Mouse (Mus musculus): ENCODE data around the gene Myd88.

Myd88 gene

GRCm38 (mm10) chr9:119340212-119340580 is 1.0 kb downstream of the Myd88 start:
- DNase-seq (ENCODE audit: low read depth), result no peak

GRCm38 (mm10) chr9:119339558-119340211 is 1.5 kb downstream of the Myd88 start, which contains the start of gene Acaa1a:
Gene Acaa1a, plus strand, starts transcription at chr9:119339676.
- peak; percentile 58 for DNase-seq (ENCODE audit: low read depth)

DNA sequence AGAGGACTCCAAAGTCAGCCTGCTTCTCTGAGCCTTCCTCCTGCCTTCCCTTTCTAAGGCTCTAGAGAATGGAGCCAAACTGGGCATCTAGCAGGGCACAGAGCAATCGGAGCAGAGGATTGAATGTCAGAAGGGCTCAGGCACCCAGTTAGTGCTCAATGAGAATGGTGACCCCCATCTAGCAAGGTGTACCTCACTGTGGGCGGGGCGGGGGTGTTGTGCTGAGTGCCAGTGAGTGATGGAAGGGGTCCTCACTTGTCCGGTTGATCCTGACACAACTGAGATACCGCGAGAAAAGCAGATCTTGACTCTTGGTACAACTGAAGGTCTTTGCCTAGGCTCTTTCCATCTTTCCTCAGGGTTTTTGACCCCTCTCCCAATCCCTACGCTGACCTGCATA is 2.1 kb downstream of the Myd88 start:
- DNase-seq (ENCODE audit: low read depth), result no peak

GRCm38 (mm10) chr9:119338350-119338749 is 2.9 kb downstream of the Myd88 start:
- no peak for DNase-seq (ENCODE audit: low read depth)

GRCm38 (mm10) chr9:119337842-119338241 is 3.4 kb downstream of the Myd88 start:
- DNase-seq (ENCODE audit: low read depth), result no peak

DNA sequence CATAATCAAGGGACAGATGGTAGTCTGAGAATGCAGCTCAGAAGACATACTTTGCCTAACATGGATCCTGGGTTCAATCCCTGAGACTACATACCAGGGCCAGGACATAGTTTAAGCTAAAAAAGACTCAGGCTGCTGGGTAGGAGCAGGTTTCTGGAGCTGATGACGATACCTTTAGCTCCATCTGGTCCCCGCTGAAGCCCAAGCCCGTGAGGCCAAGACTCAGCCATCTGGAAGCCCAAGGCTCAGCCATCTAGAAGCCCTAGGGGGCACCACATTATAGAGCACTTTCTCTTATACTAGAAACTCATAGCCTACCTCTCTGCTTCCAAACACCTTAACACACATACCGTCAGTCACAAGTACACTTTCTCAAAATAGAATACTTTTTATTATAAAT is 5.6 kb downstream of the Myd88 start:
- no peak for DNase-seq (ENCODE audit: low read depth)

DNA sequence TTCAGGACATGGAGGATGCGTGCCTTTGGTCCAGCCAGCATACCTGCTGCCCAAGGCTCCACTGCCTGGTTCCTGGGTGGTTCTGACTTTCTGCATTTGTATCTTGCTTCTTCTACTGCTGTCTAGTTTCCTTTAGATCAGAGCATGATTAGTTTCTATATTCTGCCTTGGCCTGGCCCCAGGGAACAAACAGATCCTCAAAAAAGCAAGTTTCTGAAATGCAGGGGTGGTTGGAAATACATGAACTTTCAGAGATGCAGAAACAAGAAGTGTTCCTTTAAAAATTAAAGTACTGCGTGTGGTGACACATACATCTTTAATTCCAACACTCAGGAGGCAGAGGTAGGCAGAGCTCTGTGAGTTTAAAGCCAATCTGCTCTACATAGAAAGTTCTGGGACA is 6.4 kb downstream of the Myd88 start:
- no peak for DNase-seq (ENCODE audit: low read depth)

DNA sequence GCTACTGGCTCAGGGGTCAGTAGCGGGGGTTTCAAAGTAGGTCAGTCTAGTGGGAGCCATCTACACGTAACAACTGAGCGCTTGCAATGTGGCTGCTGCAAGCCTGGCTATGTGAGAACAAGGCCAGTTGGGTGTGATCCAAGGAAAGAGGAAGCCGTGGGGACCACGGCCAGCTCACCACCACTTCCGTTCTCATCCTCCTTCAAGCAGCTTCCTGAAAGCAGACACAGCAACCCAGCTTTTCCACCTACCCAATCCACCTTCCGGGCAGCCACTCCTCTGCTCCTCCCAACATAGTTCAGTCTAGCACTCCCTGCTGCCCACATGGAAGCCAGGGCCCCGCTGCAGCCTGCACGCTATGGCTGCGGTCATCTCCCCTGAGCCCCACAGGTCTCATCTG is 6.9 kb downstream of the Myd88 start:
- peak; percentile 47 for DNase-seq (ENCODE audit: low read depth)

GRCm38 (mm10) chr9:119330186-119330963 is 10.8 kb downstream of the Myd88 start:
- no peak for DNase-seq (ENCODE audit: low read depth)

DNA sequence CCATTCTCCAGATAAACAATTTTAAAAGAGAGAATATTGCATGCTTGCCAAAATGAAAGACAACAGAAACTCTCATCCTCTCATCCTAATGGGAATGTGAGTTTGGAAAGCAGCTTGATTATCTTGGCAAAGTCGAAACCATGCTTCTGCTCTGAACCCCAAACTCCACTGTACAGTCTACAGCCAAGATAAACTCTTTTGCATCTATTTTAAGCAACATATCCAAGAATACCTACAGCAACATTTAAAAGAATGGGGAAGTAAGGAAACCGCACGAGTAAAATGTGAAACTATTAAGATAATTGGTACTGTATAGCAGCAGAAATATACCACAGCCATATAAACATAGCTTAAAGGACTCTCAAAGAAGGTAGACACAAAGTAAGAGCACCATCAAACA is 12.7 kb downstream of the Myd88 start:
- DNase-seq (ENCODE audit: low read depth), result no peak

GRCm38 (mm10) chr9:119324130-119324529 is 17.1 kb downstream of the Myd88 start:
- no peak for DNase-seq (ENCODE audit: low read depth)

- DNase-seq (ENCODE audit: low read depth), result no peak
These were observed 18.0 kb downstream of the Myd88 start for GRCm38 (mm10) chr9:119323260-119323645.

- peak; percentile 99 for DNase-seq (ENCODE audit: low read depth)
These were observed 18.6 kb downstream of the Myd88 start, which contains the start of gene Oxsr1 for GRCm38 (mm10) chr9:119322289-119323259. Gene Oxsr1, minus strand, starts transcription at chr9:119322427.

DNA sequence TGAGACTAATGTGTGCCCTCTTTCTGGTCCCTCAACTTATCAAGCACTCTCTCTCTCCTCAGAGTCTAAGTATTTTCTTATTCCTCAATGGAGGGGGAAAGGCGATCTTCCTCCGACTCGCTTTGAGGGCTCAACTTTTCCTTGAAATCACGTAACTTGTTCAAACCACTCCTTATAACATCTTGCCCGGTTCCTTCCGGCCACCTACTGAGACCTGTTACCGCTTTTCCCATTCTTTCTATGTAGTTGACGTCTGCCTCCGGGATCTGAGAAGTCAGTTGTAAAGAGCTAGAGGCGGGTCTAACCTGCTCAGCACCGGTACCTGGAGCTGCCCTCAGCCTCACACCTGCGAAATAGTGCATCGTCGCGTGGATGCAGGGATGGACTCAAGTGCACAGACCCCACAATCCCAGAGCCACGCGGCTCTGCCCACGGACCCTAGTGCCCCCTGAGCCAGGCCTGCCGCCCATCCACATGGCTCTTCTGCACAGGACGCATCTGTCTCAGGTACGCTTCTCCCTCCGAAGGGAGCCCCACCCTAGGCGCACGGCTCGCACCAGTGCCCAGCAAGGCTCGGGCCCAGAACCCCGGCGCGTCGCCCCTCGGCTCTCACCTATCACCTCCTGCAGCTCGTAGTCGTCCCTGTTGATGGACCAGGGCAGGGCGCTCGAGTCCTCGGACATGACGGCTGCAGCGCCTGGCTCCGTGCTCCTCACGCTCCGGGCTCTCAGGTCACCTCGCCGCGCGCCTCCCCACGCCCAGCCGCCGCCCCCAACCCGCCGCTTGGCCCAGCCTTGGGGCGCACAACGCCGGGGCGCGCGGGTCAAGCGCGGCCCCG is 19.6 kb downstream of the Myd88 start:
- no peak for DNase-seq (ENCODE audit: low read depth)

DNA sequence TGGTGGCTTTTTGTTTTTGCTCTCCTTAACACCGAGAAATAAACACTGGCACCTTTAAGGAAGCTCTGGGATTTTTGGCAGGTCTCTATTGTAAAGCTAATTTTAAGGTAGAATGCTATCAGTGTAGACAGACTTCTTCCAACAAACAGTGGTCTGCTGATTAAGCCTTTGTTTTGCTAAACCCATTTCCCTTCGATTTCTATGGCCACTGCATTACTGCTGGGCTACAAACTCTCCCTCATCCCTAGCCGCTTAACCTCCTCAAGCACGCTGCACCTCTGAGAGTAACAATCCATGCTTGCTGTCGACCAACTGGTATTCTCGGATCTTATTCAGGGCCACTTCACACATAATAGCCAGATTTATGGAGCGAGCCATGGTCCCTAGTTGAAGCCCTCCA is 20.3 kb downstream of the Myd88 start:
- DNase-seq (ENCODE audit: low read depth), result no peak

DNA sequence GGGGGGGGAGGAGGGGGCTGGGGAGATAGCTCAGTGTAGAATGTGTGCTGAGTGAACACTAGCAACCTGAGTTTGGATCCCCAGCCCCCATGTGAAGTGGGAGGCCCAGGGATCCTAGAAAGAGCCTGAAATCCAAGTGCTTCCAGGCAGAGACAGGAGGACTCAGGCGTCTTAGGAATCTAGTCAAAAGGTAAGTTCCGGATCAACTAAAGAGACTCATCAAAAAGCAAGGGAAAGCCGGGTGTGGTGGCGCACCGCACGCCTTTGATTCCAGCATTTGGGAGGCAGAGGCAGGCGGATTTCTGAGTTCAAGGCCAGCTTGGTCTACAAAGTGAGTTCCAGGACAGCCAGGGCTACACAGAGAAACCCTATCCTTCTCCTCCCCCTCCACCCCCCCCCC is 20.8 kb downstream of the Myd88 start:
- DNase-seq (ENCODE audit: low read depth), result no peak

- no peak for DNase-seq (ENCODE audit: low read depth)
These were observed 22.3 kb downstream of the Myd88 start for GRCm38 (mm10) chr9:119318891-119319290.

DNA sequence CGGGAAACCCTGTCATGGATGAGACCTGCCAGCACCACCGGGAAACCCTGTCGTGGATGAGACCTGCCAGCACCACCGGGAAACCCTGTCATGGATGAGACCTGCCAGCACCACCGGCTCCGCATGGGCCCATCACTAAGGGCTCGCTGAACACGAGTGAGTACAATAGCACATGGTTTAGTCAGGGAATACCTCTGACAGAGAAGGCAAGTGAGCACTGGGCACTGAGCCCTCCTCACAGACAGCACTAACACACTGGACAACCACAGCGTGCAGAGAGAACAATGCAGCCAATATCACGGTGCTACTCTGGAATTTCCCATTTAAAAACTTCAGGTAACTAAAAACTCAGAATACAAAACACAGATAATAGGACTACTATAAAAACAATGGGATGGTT is 28.1 kb downstream of the Myd88 start:
- DNase-seq (ENCODE audit: low read depth), result no peak

- DNase-seq (ENCODE audit: low read depth), result no peak
These were observed 32.1 kb downstream of the Myd88 start for GRCm38 (mm10) chr9:119309067-119309466.

DNA sequence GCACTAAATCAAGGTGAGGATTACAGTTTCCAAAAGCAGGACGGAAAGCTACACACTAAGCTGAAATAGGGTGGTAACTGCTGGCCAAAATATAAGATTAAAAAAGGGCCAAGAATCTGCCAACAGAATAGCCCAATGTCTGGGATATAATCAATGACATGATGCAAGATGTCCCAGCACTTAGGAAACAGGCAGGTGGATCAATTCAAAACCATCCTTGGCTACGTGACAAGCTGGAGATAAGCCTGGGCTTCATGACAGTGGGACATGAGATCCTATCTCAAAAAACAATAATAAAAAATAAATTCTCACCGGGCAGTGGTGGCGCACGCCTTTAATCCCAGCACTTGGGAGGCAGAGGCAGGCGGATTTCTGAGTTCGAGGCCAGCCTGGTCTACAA is 35.3 kb downstream of the Myd88 start:
- no peak for DNase-seq (ENCODE audit: low read depth)

- no peak for DNase-seq (ENCODE audit: low read depth)
These were observed 42.6 kb downstream of the Myd88 start for GRCm38 (mm10) chr9:119298563-119298962.

GRCm38 (mm10) chr9:119297696-119298095 is 43.5 kb downstream of the Myd88 start:
- no peak for DNase-seq (ENCODE audit: low read depth)

All from fibroblast of lung, adult 2 months (primary cell).